Mouse (Mus musculus): ENCODE measurements around the gene Glcci1.

Glcci1 gene

DNA sequence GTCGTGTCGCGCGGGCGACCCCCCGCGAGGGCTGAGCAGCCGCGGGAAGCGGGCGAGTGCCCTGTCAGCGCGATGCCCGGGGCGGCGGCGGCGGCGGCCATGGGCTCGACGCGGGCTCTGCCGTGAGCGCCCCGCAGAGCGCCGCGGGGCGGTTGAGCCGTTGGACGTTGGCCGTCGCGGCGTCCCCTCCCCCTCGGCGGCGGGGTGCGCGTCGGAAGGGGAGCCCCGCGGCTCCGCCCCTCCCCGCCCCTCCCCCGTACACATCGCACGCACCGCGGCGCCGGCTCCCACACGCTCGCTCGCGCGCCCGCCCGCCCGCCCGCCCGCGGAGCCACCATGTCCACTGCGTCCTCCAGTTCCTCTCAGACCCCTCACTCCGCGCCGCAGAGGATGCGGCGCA lies at the start of gene Glcci1:
Gene Glcci1, plus strand, starts transcription at position 50 of the 400 bp plus-strand sequence.
- peak; percentile 65 for DNase-seq (ENCODE audit: low read depth, low spot score)

DNA sequence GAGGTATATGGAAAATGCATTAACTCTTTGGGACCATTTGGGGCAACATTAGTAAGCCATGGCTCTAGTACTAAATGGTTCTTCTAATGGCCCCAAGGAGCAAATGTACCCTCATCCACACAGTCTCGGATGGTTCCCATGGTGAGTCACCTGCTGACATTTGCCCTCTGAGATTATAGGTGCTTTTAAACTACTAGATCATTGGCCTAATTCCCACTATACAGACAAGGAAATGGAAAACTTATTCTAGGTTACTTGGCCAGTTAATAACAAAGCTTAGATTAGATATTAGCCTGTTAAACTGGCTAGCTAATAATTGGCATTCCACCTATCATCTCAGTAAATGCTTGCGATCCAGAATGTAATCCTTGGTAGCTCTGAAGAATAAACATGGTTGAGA lies 47.0 kb upstream of the Glcci1 start:
- DNase-seq (ENCODE audit: low read depth, low spot score), result no peak

DNA sequence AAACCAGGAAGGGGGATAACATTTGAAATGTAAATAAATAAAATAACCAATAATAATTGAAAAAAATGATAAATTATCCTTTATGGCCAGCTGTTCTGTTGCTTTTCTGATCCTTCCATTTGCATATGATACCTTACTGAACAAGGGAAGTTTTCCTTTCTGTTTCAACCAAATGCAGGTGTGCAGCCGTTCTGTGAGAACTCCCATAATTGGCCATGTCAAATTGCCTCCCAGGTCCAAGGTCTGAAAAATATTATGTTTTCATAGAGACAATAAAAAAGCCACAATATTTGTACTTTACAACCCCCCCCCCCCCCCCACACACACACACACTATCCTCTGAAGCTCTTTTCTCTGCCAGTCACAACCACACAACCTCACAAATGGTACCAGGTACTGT lies 44.0 kb upstream of the Glcci1 start:
- DNase-seq (ENCODE audit: low read depth, low spot score), result no peak

DNA sequence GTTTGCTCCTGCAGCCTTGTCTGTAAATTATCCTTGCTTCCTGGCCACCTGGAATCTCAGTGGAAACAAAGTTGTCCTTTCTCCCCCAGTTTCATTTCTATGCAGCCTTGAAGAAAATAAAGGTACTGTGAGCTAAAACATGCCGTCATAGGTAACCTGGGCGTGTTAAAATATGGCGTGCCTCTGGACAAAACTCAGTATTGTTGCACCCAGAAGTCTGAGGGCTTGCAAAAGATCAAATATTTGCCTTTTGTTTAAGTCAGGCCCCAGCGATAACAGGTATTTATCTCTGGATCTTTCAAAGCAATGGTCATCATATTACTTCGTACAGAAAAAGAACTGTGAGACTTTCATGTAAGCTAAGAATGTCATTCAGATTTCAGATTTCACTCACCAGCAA lies 43.4 kb upstream of the Glcci1 start:
- DNase-seq (ENCODE audit: low read depth, low spot score), result no peak

DNA sequence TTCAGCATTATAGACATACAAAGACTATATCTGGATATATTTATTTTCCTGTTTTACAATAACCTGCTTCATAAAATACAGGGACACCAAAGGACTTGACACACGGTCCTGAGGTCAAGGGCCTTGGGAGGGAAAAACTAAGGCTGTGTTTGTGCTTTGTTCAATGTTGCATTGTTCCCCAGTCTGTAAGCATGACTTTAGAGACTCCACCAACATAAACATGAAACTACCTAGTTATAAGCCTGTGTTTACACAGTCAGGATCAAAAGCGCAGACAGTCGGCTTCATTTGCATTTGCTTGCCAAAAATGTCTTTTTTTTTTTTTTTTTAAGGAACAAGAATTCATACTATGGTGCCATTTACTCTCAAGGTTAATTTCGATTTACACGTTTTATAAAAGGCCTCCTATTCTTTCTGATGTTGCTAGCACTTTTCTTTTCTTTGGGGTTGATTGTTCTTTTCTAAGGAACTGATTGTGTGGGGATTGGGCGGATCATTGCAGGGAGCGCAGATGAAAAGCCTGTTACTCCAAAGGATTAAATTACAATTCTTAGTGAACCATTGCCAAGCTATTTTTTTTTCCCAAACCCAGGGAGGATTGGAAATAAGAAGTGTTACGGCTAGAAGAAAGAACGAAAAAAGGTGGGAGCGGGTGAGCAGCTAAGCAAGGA lies 41.6 kb upstream of the Glcci1 start:
- DNase-seq (ENCODE audit: low read depth, low spot score), result peak; percentile 36

DNA sequence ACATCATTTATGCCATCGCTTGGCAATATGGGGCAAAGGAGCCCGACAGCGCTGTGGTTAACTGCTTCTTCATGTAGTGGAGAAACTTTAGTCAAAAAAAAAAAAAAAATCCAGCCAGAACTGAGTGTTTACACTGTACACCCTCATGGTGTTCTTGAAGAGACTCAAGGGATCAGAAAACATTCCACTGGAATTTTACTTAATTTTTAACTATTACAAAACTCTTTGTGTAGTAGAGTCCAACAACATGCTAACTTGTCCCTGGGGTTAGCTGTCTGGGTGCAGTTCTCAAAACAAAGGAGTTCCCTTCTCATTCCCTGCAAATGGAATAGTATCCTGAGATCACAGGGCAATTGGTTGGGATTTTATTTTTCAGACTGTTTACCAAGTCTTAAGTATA lies 39.5 kb upstream of the Glcci1 start:
- DNase-seq (ENCODE audit: low read depth, low spot score), result no peak

DNA sequence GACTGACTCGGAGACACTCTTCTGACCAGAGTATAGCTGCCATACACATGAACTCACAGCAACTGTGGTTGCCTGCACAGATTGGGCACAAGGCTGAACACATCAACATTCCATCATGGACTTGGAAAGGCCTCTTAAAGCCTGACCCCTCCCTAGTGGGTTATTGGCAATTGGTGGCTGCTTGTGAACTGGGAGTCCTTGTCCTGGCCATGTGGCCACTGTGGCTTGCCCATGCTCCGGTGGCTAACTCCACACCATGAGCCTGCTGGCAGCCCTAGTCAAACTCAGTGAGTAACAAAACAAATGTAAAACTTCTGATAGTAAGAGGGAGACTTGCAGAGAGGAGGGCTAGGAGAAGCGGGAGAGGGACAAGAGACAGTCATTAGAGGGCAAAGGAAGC lies 37.3 kb upstream of the Glcci1 start:
- no peak for DNase-seq (ENCODE audit: low read depth, low spot score)

DNA sequence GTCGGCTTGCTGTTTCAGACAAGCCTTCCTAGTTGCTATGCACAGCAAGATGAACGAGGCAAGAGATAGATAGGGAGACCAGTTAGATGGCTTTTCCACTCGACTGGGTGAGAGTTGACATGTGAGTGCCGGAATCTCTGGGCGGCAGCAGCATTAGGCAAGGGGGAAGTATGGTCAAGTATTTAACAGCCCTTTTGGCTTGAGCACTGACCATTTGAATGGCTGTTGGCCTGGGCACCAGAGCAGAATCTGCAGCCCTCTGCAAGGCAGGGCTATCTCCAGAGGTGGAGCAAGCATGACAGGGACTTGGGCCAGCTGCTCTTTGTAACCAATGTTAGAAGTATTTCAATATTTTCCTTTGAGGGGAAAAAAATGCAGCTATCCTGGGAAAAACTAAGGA lies 36.5 kb upstream of the Glcci1 start:
- no peak for DNase-seq (ENCODE audit: low read depth, low spot score)

DNA sequence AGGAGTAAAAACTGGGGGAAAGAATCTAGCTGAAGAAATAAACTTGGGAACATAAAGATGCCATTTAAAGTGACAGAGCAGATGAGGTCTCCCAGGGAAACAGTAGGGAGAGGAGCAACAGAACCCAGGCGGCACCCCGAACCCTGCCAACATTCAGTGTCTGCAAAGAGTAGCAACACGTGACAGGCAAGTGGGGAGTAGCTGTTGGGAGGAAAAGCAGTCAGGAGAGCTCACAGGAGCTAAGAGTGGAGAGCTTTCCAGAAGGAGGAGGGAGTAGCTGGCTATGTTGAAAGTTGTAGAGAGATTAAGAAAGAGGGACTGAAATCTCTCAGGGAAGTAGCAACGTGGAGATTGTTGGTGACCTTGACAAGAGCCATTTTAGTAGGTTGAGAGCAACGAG lies 35.9 kb upstream of the Glcci1 start:
- no peak for DNase-seq (ENCODE audit: low read depth, low spot score)

DNA sequence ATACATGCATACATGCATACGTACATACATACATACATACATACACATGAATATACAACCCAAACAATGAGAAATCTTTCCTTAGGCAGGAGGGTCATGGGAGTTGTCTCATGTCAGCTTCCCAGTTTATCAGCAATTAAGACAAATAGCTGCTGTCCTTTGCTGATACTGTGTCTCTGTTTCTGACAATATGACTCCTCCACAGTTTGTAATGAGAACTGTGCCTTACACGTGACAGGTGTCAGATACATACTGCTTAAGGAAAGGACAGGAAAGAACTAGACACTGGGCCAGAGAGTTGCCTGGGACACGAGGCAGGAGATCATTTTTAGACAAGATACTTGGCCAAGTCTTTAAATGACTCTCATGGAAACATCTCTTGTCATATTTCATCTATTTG lies 35.1 kb upstream of the Glcci1 start:
- no peak for DNase-seq (ENCODE audit: low read depth, low spot score)

DNA sequence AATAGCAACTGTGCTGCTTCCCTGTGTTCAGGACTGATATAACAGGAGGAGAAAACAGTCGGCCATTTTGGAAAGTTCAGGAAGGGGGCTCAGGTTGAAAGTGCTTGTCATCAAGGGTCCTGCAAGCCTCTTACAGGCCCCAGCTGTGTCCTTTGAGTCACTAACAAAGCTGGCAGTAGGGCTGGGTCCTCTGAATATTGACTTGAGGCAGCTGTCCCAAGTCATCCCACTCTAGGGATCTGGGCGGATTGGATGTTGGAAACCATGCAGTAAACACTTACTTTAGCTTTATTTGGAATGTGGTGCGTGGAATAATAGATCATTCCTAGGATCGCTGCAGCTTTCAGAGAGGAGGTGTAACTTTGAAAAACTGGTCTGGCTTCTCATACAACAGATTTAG lies 34.6 kb upstream of the Glcci1 start:
- DNase-seq (ENCODE audit: low read depth, low spot score), result no peak

DNA sequence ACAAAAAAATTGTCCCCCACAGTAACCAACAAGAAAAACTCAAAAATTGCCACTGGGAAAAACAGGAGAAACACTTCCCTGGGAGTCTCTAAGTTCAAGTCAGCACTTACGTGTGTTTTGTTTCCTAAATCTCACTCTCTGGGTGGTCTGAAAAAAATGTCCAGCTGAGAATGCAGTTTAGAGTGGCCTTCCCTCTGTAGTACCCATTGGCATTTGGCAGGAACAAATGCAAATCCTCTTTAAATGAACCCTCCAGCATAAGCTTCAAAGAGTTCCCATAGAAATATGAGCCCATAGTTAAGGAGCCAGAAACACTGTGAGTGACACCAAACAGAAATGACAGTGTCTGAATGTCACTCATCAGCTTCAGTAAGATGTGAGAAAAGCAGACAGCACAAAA lies 30.2 kb upstream of the Glcci1 start:
- DNase-seq (ENCODE audit: low read depth, low spot score), result no peak

DNA sequence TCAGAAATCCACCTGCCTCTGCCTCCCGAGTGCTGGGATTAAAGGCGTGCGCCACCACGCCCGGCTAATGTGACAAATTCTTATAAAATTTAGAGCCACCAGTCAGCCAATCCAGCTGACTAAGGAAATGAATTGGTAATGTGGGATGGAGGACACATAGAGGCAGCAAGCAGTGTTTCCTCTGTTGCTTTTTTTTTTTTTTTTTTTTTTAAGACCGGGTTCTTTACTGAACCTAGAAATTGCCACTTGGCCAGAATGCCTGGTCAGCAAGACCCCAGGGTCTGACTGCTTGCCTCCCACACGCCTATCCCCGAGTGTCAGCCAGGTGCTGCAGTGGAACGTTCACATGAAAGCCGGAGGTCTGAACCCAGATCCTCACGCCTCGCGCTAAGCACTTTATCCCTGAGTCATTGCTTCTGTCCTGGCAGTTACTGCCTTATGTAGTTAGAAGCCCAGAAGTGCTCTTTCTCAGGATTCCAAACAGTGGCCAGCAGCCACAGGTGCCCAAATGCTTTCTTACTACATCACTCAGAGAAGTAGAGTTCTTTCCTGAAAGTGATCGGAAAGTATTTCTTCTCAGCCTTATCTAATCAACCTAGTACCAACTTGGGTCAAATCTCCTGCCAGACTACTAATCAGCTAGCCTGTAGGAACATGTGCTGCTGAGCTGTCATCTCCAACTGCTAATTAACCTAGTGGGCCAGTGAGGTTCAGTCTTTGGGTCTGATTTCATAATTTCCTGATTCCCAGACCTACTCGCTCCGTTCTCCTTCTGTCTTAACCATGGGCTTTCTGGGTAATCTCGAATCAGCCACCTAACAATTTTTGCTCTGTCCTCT lies 24.7 kb upstream of the Glcci1 start:
- DNase-seq (ENCODE audit: low read depth, low spot score), result peak; percentile 7

DNA sequence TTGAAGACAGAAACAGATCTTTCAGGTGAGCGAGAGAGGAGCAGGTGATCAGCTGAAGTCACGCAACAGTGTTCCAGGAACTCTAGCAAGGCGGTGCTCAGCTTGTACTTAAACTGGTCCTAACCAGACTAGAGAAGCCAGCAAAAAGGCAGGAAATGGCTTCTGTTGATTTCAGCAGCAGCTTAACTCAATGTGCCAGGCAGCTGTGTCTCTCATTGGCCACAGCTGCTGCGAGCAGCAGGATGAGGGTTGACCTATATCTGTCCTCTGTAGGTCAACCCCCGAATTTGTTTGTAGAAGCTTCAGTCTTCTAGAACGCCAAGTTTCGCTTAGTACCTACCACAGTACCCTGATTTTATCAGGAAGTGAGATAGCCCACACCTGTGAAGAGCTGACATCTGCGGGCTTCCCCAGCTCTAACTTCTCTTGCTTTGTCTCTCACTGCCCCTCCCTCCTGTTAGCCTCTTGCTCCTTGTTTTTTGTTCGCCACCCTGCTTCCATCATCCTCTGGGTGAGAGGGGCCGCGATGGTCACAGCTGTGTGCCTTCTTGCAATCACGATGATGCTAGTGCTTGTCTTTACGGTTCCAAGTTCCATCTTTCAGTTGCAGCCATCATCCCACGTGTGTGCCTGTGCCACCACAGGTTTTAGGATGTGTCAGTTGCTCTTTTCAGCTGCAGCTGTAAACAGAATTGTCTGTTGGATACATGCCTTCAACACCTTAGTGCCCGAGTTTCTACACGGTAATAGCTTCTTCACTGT lies 23.8 kb upstream of the Glcci1 start:
- peak; percentile 76 for DNase-seq (ENCODE audit: low read depth, low spot score)

DNA sequence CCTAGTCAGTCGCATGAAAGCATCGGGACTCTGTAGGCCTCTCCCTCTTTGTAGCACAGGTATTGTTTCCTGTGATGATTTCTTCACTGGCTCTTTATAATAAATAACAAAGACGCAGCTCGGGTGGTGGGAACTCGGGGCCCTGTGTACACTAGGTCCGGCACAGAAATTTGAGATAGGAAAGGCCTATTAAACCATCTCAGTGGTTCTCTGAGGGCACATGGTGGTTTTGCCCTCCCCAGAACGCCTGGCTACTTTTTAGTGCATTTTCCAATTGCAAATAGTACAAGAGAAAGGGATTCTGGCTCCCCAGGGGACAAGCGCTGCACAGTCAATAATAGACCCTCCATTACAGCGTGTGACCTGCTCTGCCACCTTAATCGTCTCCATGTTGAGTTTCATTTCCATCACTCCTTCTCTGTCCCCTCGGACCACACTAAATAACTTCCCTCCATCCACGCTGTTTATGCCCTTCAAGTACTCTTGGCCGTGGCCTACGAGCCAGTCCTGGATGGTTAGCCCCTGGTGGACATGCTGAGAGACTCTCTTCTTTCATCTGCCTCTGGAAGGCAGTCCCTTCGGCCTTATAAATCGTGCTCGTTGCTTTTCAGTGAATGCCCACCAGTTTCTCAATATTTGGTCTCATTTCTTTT lies 22.9 kb upstream of the Glcci1 start:
- no peak for DNase-seq (ENCODE audit: low read depth, low spot score)

DNA sequence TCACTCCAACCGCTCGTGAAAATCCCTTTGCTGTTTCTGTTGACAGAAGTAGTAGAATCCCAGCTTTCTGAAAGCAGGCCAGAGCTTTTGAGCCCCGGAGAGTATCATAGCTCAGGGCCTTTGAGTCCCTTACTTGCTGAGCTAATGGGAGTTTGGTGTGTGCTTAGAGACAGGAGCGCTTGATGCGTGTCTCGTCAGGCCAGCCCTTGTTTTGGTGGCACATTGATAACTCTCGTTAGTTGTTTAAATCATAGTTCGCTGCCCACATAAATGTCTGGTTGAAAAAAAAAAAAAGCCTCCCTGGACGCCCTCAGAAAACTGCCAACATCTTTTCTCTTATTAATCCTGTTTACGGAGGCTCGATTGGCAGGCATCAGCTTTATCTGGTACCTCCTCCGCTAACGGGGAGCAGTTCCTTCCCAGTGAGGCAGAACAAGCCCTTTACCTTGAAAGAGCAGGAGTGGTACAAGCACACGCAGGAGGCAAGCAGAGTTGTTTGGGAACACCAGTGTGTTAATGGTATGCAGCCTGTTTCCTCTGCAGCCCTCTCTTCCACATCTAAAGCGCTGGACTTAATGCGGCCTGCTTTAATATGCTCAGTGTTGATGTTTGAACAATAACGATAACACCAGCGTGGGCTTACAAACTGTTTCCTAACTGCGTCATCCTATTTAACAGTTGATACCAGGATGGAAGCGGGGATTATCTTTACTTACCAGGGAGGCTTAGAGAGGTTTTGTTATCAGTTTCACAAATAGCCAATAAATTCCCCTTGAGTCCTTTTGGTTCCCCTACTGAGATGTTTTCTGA lies 22.2 kb upstream of the Glcci1 start:
- no peak for DNase-seq (ENCODE audit: low read depth, low spot score)

DNA sequence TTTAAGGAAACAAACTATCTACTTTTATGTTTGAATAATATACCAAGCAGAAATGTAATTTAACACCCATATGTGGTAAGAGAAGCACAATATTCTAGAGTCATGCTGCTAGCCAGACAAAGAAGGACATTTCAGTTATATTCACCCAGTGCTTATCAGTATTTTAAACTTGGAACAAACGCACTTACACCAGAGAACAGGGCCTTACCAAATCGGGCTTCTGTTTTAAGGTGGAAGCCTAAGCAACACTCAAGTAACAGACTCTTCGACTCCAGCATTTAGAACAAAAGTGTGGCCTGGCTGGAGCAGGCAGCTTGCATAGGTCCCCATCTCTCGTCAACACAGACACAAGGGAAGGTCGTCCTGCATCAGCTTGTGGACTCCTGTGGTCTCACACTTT lies 21.2 kb upstream of the Glcci1 start:
- DNase-seq (ENCODE audit: low read depth, low spot score), result no peak

DNA sequence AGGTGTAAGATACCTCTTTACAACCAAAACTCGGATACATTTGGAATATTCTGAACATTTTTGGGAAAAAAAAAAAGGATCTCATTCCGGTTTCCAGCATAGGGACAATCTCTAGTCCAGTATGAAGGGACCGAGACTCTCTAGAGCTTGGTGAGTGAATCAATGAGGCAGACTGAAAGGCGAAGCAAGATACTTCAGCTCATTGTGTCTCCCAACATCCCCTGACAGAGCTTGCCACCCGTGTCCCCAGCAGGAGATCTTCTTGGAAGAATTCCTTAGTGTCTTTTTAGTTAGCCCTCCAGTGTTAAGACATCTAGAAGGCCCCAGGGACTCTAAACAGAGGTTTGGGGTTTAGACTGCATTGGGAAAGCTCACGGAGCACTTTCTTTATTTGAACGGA lies 20.1 kb upstream of the Glcci1 start:
- DNase-seq (ENCODE audit: low read depth, low spot score), result no peak

DNA sequence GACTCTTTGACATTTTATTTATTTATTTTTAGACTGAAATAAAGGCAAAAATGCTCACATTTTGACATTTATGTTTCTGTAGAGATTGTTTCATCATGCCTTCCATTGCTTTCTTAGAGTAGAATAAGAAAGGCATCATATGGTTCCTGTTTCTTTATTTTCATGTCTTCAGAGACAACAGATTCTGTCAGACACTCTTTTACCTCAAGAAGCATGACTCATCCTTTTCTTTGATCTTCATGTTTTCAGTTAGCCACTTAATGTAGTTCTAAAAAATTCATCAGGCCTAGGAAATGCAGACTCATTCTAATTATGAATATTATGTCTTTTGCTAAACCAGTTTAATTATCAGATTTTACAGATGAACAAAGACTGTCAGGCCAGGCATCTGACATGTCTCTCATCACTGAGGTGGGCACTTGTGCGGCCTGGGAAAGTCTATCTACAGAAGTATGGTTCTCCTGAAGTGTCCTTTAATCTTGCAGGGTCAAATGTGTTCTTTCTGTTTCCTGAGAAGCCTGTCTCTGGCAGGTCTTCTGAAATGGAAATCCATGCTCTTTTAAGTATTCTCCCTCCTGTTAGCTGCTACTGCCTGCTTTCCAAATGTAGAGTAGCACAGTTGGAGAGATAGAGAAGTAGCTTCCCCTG lies 19.3 kb upstream of the Glcci1 start:
- no peak for DNase-seq (ENCODE audit: low read depth, low spot score)

DNA sequence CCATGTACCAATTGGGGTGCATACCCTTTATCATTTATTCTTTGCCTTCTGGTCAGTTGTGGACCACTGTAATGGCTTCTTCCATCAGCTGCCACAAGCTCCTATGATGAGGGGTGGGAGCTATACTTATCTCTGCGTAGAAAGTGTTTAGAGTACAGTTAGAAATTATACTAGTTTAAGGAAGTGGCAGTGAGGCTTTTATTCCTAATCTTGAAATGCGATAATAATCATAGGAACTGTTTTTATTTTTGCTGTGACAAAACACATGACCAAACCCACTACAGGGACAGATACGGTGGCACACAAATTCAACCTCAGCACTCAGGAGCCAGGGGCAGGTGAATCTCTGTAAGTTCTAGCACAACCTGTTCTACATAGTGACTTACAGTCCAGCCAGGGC lies 17.2 kb upstream of the Glcci1 start:
- DNase-seq (ENCODE audit: low read depth, low spot score), result no peak
